Mouse (Mus musculus) heart, adult 2 months (tissue): ENCODE results near the gene Thap3. TPM values are rescaled to one million over a fixed set of nuclear protein-coding genes. Genes with fewer than 3 reads are reported as not detected.

Source experiments
- DNase-seq, 2 experiments: peaks; one replicate each; pipeline ENCODE4 v3.0.0; 2021
- H3K27ac ChIP-seq: fragments of 200-600 bp; 2 replicates; pipeline ENCODE4 v1.8.1; 2022
- H3K27me3 ChIP-seq: fragments of 200-500 bp; 2 replicates; pipeline ENCODE4 v1.6.1; 2012; ENCODE audit warnings: mild to moderate bottlenecking, low read length, inconsistent platforms, mixed read lengths; ENCODE audit not compliant: control insufficient read depth, insufficient read depth
- H3K36me3 ChIP-seq: fragments of 200-500 bp; 2 replicates; pipeline ENCODE4 v1.6.1; 2012; ENCODE audit warnings: low read length, inconsistent platforms; ENCODE audit not compliant: control insufficient read depth, insufficient read depth
- H3K4me1 ChIP-seq: fragments of 200-500 bp; 2 replicates; pipeline ENCODE4 v1.6.1; 2011; ENCODE audit warnings: low read length; ENCODE audit not compliant: control insufficient read depth, insufficient read depth
- H3K4me3 ChIP-seq: fragments of 200-600 bp; 2 replicates; pipeline ENCODE4 v1.8.1; 2022
- H3K79me2 ChIP-seq: fragments of 200-500 bp; replicated peaks from 2 replicates; pipeline ENCODE4 v1.6.1; 2012; ENCODE audit warnings: mild to moderate bottlenecking, inconsistent platforms, low read length, moderate library complexity, mixed read lengths; ENCODE audit not compliant: control insufficient read depth, insufficient read depth
- H3K9ac ChIP-seq: fragments of 200-500 bp; 2 replicates; pipeline ENCODE4 v1.6.1; 2012; ENCODE audit warnings: low read depth, mild to moderate bottlenecking, control low read depth, inconsistent platforms, low read length, mixed read lengths
- CTCF ChIP-seq: fragments of 200-600 bp; IDR thresholded peaks from 2 replicates; pipeline ENCODE4 v1.8.1; 2022; ENCODE audit warnings: antibody characterized with exemption, mild to moderate bottlenecking, moderate library complexity
- EP300 ChIP-seq: fragments of 200-500 bp; IDR thresholded peaks from 2 replicates; pipeline ENCODE4 v1.6.1; 2011; ENCODE audit warnings: low read depth, low read length, control low read depth; ENCODE audit not compliant: insufficient read depth
- POLR2A ChIP-seq: fragments of 200-500 bp; IDR thresholded peaks from 2 replicates; pipeline ENCODE4 v1.6.1; 2011; ENCODE audit warnings: mild to moderate bottlenecking, low read depth, low read length, control low read depth; ENCODE audit not compliant: insufficient read depth
- WGBS: fragments of 180-500 bp; shearing (Covaris S2); methylation state at CpG from one replicate; pipeline ENCODE4 v1.1.7; 2018; 5-methylcytosine and 5-hydroxymethylcytosine counted together
- intact Hi-C: fragments of 180-260 bp; cut with DNase I; formaldehyde crosslinking; loops from one replicate; pipeline ENCODE4 v1.15.1; 2025
- polyA plus RNA-seq: library from polyadenylated mRNA; depleted of rRNA; stranded (reverse); fragments of >200 nt; gene quantifications from 2 replicates; pipeline ENCODE4 v1.2.3, GENCODE M21; 2012
- total RNA-seq, 2 experiments: library from RNA; stranded (reverse); gene quantifications; 2 replicates each; pipeline ENCODE4 v1.2.3; 2021

The Thap3 gene
- total and polyA plus RNA-seq, 3 experiments, result 12.0 to 27.6 (median 13.5) TPM

GRCm38 (mm10) chr4:151999481-151999880 is 10.7 kb upstream of the Thap3 start:
- H3K27ac ChIP-seq, result no peak overlapping the region

DNA sequence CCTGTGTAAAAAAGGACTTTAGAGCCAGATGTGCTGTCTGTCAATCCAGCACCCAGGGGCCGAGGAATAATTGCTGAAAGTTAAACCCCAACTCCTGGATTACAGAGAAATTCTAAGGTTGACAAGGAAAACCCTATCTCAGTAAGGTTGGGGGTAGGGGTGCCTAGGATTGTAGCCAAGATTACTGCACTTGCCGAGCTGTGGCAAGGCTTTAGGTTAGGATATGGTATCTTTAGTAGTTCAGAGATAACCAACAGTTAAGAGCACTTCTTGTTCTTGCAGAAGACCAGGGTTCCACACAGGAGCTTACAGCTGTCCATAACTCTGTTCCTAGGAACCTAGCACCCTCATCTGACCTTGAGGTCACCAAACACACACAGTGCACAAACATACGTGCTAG is 8.9 kb upstream of the Thap3 start:
- peaks cover 4% of the 10 kb centered on the region; the same call in 1 of the 2 replicates for H3K79me2 ChIP-seq
- no peak overlapping the region for H3K9ac ChIP-seq
- TF ChIP-seq POLR2A (no peak), EP300 (no peak), CTCF (no peak)
- 0 out of 2 replicates have a peak, but pooled peaks cover 3% of the 10 kb centered on the region for H3K4me1 ChIP-seq
- H3K27me3 ChIP-seq, result no peaks in the 10 kb centered on the region
- whole genome bisulfite sequencing, result 72% methylated on average over 3 of the region's 3 CpGs
- H3K27ac ChIP-seq, result no peak overlapping the region
- no peak overlapping the region for H3K4me3 ChIP-seq
- intact Hi-C loops, result loop anchor here (1.0 kb wide), 2 partner anchors 10 to 29 kb away; no protein-coding TSS in a partner anchor
- H3K36me3 ChIP-seq, result no peaks in the 10 kb centered on the region; the same call in 1 of the 2 replicates
- DNase-seq, result no peak

More at GRCm38 (mm10) chr4:151999481-151999880, 10.7 kb upstream of the Thap3 start:
- DNase-seq, result no peak
- Histone ChIP-seq H3K9ac (no peak overlapping the region), H3K79me2 (peaks cover 4% of the 10 kb centered on the region; the same call in 1 of the 2 replicates), H3K36me3 (no peaks in the 10 kb centered on the region; the same call in 1 of the 2 replicates), H3K4me3 (no peak overlapping the region), H3K27me3 (no peaks in the 10 kb centered on the region), H3K4me1 (0 out of 2 replicates have a peak, but pooled peaks cover 1% of the 10 kb centered on the region)
- 60% methylated on average over 3 of the region's 3 CpGs for WGBS
- TF ChIP-seq EP300 (no peak), CTCF (no peak), POLR2A (no peak)
- intact Hi-C loops, result no loop called here

- peak overlapping the region; percentile 94 for H3K4me3 ChIP-seq
- H3K27ac ChIP-seq, result peak overlapping the region; percentile 97
- H3K4me1 ChIP-seq, result 0 out of 2 replicates have a peak, but pooled peaks cover 3% of the 10 kb centered on the region
- peak overlapping the region; percentile 88 for H3K9ac ChIP-seq
- intact Hi-C loops, result loop anchor here (1.0 kb wide), 2 partner anchors 10 to 29 kb away; no protein-coding TSS in a partner anchor
- no peaks in the 10 kb centered on the region; the same call in 1 of the 2 replicates for H3K36me3 ChIP-seq
- TF ChIP-seq EP300 (no peak), CTCF (no peak), POLR2A (no peak)
- peaks cover 4% of the 10 kb centered on the region; the same call in 1 of the 2 replicates for H3K79me2 ChIP-seq
- DNase-seq, result no peak
- 2% methylated on average over 13 of the region's 13 CpGs for WGBS
- no peaks in the 10 kb centered on the region for H3K27me3 ChIP-seq
Measured at GRCm38 (mm10) chr4:151996951-151997222, 8.1 kb upstream of the Thap3 start.

GRCm38 (mm10) chr4:151996173-151996950 is 7.6 kb upstream of the Thap3 start, which contains the start of gene Phf13:
Gene Phf13, minus strand, starts transcription at chr4:151996258.
- intact Hi-C loops, result no loop called here
- H3K9ac ChIP-seq, result peak within 1 kb of the TSS; percentile 98
- peaks cover 4% of the 10 kb centered on the region; the same call in 1 of the 2 replicates for H3K79me2 ChIP-seq
- H3K27me3 ChIP-seq, result no peaks in the 10 kb centered on the region
- H3K36me3 ChIP-seq, result no peaks in the 10 kb centered on the region; the same call in 1 of the 2 replicates
- peak within 1 kb of the TSS; percentile 97 for H3K27ac ChIP-seq
- peak; percentile 98 to 99 for DNase-seq
- peak within 1 kb of the TSS; percentile 94 for H3K4me3 ChIP-seq
- under 1% methylated on average over 93 of the region's 94 CpGs for WGBS
- 0 out of 2 replicates have a peak, but pooled peaks cover 3% of the 10 kb centered on the region for H3K4me1 ChIP-seq
- TF ChIP-seq CTCF (peak; percentile 26), POLR2A (peak; percentile 88), EP300 (no peak)

GRCm38 (mm10) chr4:151995371-151996172 is 6.8 kb upstream of the Thap3 start:
- no peaks in the 10 kb centered on the region for H3K27me3 ChIP-seq
- peak; percentile 43 for TF ChIP-seq POLR2A
- TF ChIP-seq EP300, result no peak
- 2% methylated on average over 82 of the region's 111 CpGs for WGBS
- intact Hi-C loops, result no loop called here
- peak overlapping the region; percentile 94 for H3K4me3 ChIP-seq
- peak overlapping the region; percentile 98 for H3K9ac ChIP-seq
- H3K4me1 ChIP-seq, result 0 out of 2 replicates have a peak, but pooled peaks cover 3% of the 10 kb centered on the region
- peak; percentile 57 to 58 for DNase-seq
- H3K36me3 ChIP-seq, result no peaks in the 10 kb centered on the region; the same call in 1 of the 2 replicates
- peaks cover 4% of the 10 kb centered on the region; the same call in 1 of the 2 replicates for H3K79me2 ChIP-seq
- H3K27ac ChIP-seq, result peak overlapping the region; percentile 84
